Mouse (Mus musculus): ENCODE data around the gene Mslnl.

- TF ChIP-seq CTCF (IDR thresholded peaks at IDR 0.05) (no peak), EP300 (IDR thresholded peaks at IDR 0.05) (no peak)
These were observed 18.2 kb upstream of the Mslnl start for GRCm38 (mm10) chr17:25717691-25718090.
